Mouse (Mus musculus) adrenal gland, postnatal 36 days (tissue): ENCODE data around the gene Gulp1. TPM values are rescaled to one million over a fixed set of nuclear protein-coding genes. Genes with fewer than 3 reads are reported as not detected.

ENCODE experiments used
- DNase-seq, 2 experiments: peaks; one replicate each; pipeline ENCODE4 v3.0.0; 2021; ENCODE audit warnings: mixed read lengths in 1 of 2
- total RNA-seq, 2 experiments: library from RNA; stranded (reverse); gene quantifications; 2 replicates each; pipeline ENCODE4 v1.2.3; 2021

Gene Gulp1
- total RNA-seq, 2 experiments from 2014 or later = 37.0 to 65.8 TPM

DNA sequence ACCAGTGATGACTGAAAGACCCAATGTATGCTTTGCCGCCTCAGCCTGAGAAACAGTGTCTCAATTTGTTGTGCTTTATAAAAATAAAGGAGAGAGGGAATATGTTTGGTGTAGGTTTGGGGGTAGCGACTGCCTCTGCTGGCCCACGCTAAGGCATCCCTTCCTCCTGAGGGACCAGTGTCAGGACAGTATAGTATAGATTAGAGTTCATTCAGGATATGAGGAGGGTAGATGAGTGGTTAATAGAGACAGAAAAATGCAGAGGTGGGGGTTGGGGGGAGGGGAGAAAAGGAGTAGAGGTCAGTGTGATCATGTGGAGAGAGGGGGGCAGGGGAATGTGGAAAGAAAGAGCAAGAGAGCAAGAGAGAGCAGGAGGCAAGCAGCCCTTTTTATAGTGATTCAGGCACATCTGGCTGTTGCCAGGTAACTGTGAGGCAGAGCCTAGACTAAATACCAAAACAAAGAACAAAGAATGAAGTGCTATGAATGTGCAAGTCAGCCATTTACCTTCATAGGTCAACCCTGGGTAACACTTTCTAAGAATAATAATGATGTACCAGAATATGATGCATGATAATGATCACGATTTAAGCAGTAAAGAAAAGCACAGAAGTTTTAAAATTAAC is 169.6 kb downstream of the Gulp1 start:
- DNase-seq = no peak

- peak in 1 of 2 experiments; percentile 22 for DNase-seq
Observed at GRCm38 (mm10) chr1:44741256-44741655, 189.9 kb downstream of the Gulp1 start.

GRCm38 (mm10) chr1:44745711-44746110 is 194.4 kb downstream of the Gulp1 start:
- peak; percentile 15 to 41 for DNase-seq

- peak; percentile 11 to 27 for DNase-seq
Observed at GRCm38 (mm10) chr1:44750731-44751730, 199.7 kb downstream of the Gulp1 start.

GRCm38 (mm10) chr1:44778251-44778650 is 226.9 kb downstream of the Gulp1 start:
- no peak for DNase-seq

- no peak for DNase-seq
Observed at GRCm38 (mm10) chr1:44803594-44804372, 252.5 kb downstream of the Gulp1 start.

GRCm38 (mm10) chr1:44806368-44806767 is 255.1 kb downstream of the Gulp1 start:
- no peak for DNase-seq

DNA sequence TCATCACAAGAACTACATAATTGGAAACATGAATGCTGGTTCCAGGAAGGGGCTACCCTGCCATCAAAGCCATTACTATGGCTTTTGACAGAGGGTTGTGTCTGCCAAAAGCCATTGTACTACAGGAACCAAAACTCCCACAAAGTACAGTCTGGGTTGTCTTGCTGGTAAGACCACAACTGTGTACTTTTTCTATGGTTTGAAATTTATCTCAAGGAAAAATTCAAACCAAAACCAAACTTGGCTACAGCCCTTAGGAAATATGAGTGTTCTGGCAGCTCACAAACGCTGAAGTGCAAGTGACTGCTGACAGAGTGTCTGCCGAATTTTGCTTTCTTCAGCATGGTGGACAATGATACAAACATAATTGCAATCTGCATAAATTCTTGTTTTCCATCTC is 259.0 kb downstream of the Gulp1 start:
- DNase-seq = no peak

GRCm38 (mm10) chr1:44833934-44834333 is 282.6 kb downstream of the Gulp1 start:
- no peak for DNase-seq
